Mouse (Mus musculus): ENCODE measurements around the gene Prkg1. TPM values are rescaled to one million over a fixed set of nuclear protein-coding genes. Genes with fewer than 3 reads are reported as not detected.
"Not testable (repeated sequence)": the region's sequence is repeated elsewhere in the genome, so short reads cannot be mapped to it uniquely, and the experiment has no call there.

Gene Prkg1
- total RNA-seq, 2 experiments from 2014 or later, result 0.47 to 1.8 TPM

DNA sequence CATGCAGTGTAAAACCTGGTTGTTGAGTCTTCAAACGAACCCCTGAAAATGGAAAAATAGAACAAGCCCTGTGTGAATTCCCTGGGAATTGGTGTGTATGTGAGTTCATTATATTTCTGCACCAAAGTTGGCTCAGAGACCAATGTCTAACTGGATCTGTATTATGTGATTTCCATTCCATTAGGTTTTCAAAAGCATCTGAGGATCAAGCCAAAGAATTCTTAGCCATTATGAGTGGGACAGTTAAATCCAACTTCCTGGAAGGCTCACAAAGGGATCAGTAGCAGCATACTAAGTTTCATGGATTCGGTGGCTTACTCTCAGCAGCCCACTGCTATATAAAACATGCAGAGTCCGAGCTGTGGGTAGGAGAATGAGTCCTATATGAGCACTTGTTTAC is 1178.5 kb downstream of the Prkg1 start:
- no peak for ATAC-seq (replicated peaks; ENCODE audit: low FRiP score, low TSS enrichment, poor library complexity, severe bottlenecking)

DNA sequence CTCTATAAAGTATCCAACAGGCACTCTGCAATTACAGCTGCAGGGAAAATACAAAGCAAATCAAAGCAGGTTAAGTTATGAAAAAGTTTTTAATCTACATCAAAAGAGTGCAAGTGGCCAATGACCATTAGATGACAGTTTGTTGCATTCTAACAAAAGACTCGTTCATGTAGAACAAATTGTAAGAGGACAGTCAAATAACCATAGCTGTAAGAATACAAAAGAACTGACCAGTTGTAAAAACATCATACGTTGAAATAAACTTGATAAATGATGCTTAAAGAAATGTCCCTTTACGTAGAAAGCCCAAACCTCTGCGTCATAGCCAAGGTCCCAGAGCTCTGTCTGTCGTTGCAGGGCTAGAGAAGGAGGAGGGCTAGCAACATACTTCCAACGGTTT is 1200.3 kb downstream of the Prkg1 start:
- ATAC-seq (replicated peaks; ENCODE audit: low FRiP score, low TSS enrichment, poor library complexity, severe bottlenecking), result no peak

DNA sequence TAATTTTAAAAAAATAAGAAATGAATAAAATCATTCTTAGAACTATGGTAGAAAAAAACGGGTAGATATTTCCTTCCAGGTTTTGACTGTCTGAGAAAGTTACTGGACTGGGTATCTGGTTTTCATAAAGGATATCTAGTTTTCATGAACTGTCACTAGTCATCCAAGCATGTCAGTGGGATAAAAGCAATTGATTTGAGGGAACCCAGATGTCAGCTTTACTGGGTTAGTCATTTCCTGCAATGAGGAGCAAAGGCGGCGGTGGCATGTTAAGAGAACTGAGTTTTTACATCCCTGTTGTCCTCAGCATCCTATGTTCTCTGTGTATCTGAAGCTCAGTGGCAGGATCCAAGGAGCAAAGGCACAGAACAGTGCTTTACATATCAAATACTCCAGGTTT is 1201.0 kb downstream of the Prkg1 start:
- no peak for ATAC-seq (replicated peaks; ENCODE audit: low FRiP score, low TSS enrichment, poor library complexity, severe bottlenecking)

DNA sequence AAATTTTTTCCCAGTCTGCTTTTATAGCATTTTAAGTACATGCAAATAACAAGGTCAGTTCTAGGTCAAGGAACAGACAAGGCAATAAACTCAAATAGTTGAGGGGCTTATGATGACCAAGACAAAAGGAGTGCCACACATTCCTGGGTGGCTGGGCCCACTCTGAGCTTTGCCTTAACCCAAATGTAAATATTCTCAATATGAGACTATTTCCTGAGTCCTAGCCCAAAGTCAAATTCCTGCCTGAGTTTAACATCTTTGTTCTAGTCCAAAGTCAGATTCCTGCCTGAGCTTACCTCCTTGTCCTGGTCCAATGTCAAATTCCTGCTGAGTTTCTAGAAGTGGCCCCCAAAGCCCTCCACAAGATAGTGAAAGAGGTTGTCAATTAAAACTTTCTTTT is 1206.8 kb downstream of the Prkg1 start:
- no peak for ATAC-seq (replicated peaks; ENCODE audit: low FRiP score, low TSS enrichment, poor library complexity, severe bottlenecking)

DNA sequence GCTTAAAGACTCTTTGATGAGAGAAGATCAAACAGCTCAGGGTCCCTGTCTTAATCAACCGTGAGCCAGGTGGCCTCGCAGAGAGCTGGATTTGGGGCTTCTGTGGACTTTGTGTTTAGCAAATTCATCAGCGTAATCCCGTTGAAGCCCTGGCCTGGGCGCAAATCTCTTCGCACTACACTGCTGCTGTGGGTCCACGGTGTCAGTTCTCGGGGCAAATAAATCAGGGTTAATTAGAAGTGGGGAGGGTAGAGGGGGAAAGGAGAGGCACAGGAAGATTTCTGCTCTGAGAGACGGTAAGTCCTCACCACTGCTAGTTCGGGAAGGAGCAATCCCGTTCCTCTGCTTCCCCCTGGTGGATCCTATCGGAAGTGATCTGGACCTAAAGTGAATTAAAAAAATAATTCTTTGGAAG is 1210.4 kb downstream of the Prkg1 start:
- peak; percentile 82 for ATAC-seq (replicated peaks; ENCODE audit: low FRiP score, low TSS enrichment, poor library complexity, severe bottlenecking)

DNA sequence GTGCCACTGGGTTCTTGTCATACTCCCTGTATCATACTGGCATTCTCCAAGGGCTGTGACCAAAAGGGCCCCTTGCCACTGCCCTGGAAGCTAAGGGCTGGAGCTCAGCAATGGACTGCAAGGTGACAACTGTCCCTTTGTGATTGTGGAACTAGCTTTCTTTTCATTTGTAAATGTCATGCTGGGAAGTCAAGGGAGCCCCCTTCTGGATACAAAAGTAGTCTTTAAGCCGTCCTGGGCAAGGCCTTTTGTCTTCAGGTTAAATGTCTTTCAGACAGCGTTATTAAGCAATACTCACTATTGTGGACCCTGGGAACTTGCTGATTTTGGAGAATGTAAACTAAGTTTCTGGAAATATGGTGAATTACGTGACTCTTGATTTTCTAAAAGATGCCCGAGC is 1211.1 kb downstream of the Prkg1 start:
- ATAC-seq (replicated peaks; ENCODE audit: low FRiP score, low TSS enrichment, poor library complexity, severe bottlenecking), result no peak

DNA sequence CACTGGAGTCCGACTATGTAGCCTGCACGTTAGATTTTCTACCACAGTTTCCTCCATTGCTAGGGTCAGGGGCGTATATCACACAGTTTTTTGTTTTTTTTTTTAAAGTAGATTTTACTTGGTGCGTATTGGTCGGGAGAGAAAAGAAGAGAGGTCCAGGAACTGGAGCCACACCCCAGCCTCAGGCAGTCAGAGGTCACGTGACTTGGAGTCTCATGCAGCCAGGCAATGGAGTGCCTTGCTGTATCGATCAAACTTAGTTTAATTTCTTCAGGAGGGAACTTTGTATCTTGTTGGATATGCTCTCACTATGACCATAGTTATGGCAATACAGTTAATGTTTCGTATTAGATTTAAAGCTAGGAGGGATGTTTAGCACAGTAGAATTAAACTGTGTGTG is 1212.6 kb downstream of the Prkg1 start:
- ATAC-seq (replicated peaks; ENCODE audit: low FRiP score, low TSS enrichment, poor library complexity, severe bottlenecking), result no peak

DNA sequence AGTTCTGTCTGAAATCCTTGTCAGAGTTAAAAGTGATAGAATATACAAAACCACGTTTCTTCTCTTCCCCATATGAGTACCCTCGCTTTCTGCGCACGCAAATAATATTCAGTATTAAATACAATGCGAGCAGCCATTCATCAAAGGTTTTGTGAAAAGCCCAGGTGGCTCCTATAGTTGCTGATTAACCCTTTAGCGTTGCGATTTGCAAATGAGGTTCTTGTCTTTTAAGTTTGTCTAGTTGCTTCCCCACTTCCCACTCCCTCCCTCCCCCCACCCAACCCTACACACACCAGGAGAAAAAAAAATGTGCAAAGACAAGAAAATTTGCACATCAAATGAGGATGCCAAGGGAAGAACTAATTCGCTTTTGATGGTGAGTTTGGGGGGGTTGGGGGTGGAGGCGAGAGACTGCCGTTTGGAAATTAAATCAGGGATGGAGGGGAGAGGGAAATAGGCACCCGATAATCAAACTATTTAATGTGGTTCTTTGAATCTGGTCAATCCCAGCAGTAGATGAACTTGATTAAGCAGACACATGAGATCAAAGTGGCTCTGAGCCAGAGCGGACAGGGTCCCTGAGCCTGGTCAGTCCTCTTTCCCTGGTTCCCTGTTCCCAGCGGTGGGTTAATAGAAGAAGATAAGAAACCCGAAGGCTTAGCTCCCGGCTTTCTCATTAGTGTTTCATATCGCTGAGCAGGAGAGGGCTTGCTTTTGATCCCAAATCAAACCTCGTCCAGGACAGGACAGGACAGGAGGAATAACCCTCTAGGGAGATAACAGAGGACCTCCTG is 1214.8 kb downstream of the Prkg1 start:
- no peak for ATAC-seq (replicated peaks; ENCODE audit: low FRiP score, low TSS enrichment, poor library complexity, severe bottlenecking)

DNA sequence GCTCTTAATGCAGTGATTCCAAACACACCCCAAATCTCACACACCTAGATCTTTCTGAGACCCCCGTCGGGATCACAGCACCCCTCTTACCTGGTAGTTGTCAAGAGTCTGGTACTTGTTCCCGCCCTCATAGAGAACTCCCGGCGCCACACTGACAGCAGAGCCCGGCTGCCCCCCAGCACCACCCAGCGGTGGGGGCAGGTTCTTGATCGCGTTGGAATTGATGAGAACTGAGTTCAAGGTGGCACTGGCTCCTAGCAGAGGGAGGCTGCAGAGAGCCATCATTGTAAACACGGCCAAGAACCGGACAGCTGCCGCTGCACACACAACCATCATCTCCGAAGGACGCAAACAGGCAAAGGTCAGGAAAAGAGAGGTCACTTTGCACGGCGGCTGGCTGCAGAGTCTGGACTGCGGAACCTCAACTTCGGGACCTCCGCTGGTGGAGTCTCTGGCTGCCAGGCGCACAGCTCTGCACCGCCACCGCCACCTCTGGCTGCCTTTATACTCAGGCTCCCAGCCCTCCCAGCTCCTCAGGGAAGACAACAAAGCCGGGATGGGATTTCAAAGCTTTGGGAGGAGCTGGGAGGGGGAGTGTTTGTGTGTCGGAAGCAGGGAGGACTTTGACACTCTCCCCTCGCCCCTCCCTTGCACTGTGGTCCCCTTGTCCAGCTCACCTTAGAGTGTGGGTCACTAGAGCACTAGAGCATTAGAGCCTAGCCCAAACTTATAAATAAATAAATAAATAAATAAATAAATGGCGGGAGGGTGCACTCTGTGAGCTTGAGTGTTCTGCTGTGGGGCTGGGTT is 1215.6 kb downstream of the Prkg1 start, which contains the start of gene Dkk1:
Gene Dkk1 (minus strand): TSS at position 622 of the 810 bp plus-strand sequence.
- 0 out of 2 replicates have a peak, but pooled peaks have one; percentile 50 for ATAC-seq (replicated peaks; ENCODE audit: low FRiP score, low TSS enrichment, poor library complexity, severe bottlenecking)

DNA sequence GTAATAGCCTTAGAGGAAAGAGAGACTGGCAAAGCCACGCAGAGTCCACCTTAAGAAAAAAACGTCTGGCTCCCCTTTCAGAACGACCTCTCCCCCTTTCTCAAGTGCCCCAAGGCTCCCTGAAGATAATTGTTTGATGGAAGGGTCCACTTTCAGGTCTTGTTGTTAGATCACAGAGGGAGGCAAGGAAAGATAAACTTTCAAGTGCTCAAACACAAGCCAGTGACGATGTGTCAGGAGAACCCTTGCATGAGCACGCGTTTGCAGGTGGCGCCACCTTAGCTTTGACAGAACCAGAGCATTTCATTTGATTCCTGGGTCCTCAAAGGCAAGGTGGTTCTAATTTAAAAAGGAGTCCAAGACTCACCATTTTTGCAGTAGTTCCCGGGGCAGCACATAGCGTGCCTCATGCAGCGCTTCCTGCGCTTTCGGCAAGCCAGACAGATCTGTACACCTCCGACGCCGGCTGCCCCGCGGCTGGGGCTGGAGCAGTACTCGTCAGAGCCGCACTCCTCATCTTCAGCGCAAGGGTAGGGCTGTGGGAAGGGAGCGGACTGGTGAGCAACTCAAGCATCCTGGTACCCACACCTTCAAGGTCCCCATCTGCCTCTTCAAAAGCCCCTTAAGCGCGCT is 1216.3 kb downstream of the Prkg1 start:
- ATAC-seq (replicated peaks; ENCODE audit: low FRiP score, low TSS enrichment, poor library complexity, severe bottlenecking), result no peak

DNA sequence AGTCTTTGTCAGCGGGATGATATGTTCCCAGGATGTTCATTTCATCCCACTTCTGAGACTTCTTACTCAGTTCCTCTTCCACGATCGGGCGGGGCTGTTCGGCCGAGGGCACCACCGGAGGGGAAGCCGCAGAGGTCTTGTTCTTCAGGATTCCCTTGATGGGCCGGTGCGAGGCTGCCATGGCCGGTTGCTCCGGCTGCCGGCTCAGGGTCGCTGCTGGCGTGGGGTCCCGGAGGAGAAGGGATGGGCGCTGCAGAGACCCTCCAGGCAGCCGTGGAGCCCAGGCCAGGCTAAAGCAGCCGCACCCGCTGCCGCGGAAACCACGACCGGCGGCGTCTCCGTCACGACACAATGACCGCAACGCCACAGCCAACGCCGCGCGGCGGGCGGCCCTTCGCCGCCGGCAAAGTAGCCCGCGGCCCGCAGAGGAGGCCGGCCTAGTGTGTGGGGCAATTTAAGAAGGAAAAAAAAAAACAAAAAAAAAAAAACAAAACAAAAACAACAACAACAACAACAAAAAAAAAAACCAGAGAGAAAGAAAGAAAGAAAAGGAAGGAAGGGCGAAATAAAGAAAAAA is 1225.4 kb downstream of the Prkg1 start:
- ATAC-seq (replicated peaks; ENCODE audit: low FRiP score, low TSS enrichment, poor library complexity, severe bottlenecking), result not testable (repeated sequence)

DNA sequence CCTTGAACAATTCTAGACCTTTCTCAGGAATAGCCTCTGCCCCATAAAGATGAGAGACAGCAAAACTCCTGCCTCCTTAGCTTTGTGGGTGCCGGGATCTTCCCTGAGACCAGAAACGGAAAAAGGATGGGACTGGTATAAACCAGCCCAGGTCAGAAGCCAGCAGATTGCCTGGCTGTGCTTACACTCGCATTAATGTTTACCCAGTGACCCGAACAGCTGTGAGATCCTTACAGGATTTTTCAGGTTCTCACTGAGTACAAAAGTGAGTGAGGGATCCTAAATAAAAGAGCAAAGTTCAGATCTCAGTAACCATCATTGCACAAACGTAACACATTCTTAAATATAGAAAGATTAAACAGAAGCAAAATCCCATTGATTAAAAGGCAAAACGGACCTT is 1248.1 kb downstream of the Prkg1 start:
- ATAC-seq (replicated peaks; ENCODE audit: low FRiP score, low TSS enrichment, poor library complexity, severe bottlenecking), result no peak

Other genes with a start within 250 kb of the Prkg1 start
- gene A1cf, start 103.7 kb upstream of the Prkg1 start, total RNA-seq (2014; fragmentation: Nextera tagmentation), result not detected in 2 replicates
- not detected in 2 replicates for gene A1cf, start 103.7 kb upstream of the Prkg1 start, total RNA-seq (2017)

Measured in megakaryocyte-erythroid progenitor cell, adult 5-6 weeks (primary cell).